In genomic region chr1:72870615-72871336, GRCm38 (mm10) we compare ENCODE assay signal across 8 mouse cellular contexts. TPM values are rescaled to one million over a fixed set of nuclear protein-coding genes. Genes with fewer than 3 reads are reported as not detected.
DNase-seq lines count a peak whose midpoint lies in the region; ATAC-seq and TF ChIP-seq lines count a peak whose summit lies in the region.
"Had no signal": no experiment of that assay in that cellular context is flagged by ENCODE, and none has a peak within 500 bp of the region (broad histone marks: within the 10 kb centered on the region; RNA-seq: fewer than 3 reads in every experiment).

No protein-coding gene starts in this region.

- peak overlapping the region; percentile 82 for H3K4me2 ChIP-seq in embryonic facial prominence, embryonic 15.5 days (replicated peaks)
- H3K4me2 ChIP-seq in heart, embryonic 11.5 days: peak overlapping the region; percentile 95
- H3K4me2 ChIP-seq in kidney, embryonic 15.5 days: peak overlapping the region; percentile 95
- peak overlapping the region; percentile 91 for H3K4me2 ChIP-seq in midbrain, postnatal 0 days (ENCODE audit: low read depth, low read length, poor library complexity, severe bottlenecking)

- 0 out of 2 replicates have a peak, but pooled peaks cover 4% of the 10 kb centered on the region for H3K36me3 ChIP-seq in embryonic facial prominence, embryonic 15.5 days
- peaks cover 2% of the 10 kb centered on the region; the same call in 1 of the 2 replicates for H3K36me3 ChIP-seq in heart, embryonic 11.5 days (ENCODE audit: control insufficient read depth, insufficient read depth, low read length)
- H3K36me3 ChIP-seq in kidney, embryonic 15.5 days: no peaks in the 10 kb centered on the region
- H3K36me3 ChIP-seq in midbrain, postnatal 0 days (ENCODE audit: insufficient read depth, low read length): no peaks in the 10 kb centered on the region

- peak; percentile 98 for DNase-seq in brain, adult 2 months (ENCODE audit: low read depth, low spot score)
- peak; percentile 63 for DNase-seq in liver
- DNase-seq in midbrain, postnatal 0 days (ENCODE audit: low spot score): peak; percentile 95
- DNase-seq in urinary bladder, postnatal 25 days (ENCODE audit: low spot score): peak; percentile 64

- 2% methylated on average over 20 of the region's 20 CpGs for WGBS in embryonic facial prominence, embryonic 15.5 days
- 3% methylated on average over 20 of the region's 20 CpGs for WGBS in heart, embryonic 11.5 days (ENCODE audit: insufficient replicate concordance)
- WGBS in kidney, embryonic 15.5 days: 1% methylated on average over 20 of the region's 20 CpGs
- 1% methylated on average over 20 of the region's 20 CpGs for WGBS in midbrain, postnatal 0 days

- no peak for TF ChIP-seq CTCF in midbrain, postnatal 0 days (IDR thresholded peaks at IDR 0.05)

- ATAC-seq in embryonic facial prominence, embryonic 15.5 days (ENCODE audit: insufficient number of reproducible peaks, low FRiP score, low TSS enrichment, low read depth): 0 out of 2 replicates have a peak, but pooled peaks have one; percentile 36
- ATAC-seq in heart, embryonic 11.5 days (replicated peaks; ENCODE audit: insufficient number of reproducible peaks, low FRiP score, low TSS enrichment): no peak; the same call in 1 of the 2 replicates
- peak; percentile 56 for ATAC-seq in kidney, embryonic 15.5 days (replicated peaks; ENCODE audit: low FRiP score)
- ATAC-seq in midbrain, postnatal 0 days (ENCODE audit: low FRiP score): peak; percentile 59

- H3K9ac ChIP-seq in embryonic facial prominence, embryonic 15.5 days: no peak overlapping the region
- peak overlapping the region; percentile 60 for H3K9ac ChIP-seq in heart, embryonic 11.5 days (ENCODE audit: low read depth, low read length)
- H3K9ac ChIP-seq in kidney, embryonic 15.5 days: 0 out of 2 replicates have a peak overlapping the region, but pooled peaks have one; percentile 31
- H3K9ac ChIP-seq in midbrain, postnatal 0 days (replicated peaks; ENCODE audit: low read length, poor library complexity, severe bottlenecking): peak overlapping the region; percentile 74

- no peaks in the 10 kb centered on the region for H3K27me3 ChIP-seq in embryonic facial prominence, embryonic 15.5 days
- H3K27me3 ChIP-seq in heart, embryonic 11.5 days (ENCODE audit: control insufficient read depth, insufficient read depth, low read length): no peaks in the 10 kb centered on the region
- no peaks in the 10 kb centered on the region for H3K27me3 ChIP-seq in kidney, embryonic 15.5 days
- H3K27me3 ChIP-seq in midbrain, postnatal 0 days (ENCODE audit: insufficient read depth, low read length): no peaks in the 10 kb centered on the region

- peak overlapping the region; percentile 69 for H3K4me3 ChIP-seq in embryonic facial prominence, embryonic 15.5 days (replicated peaks)
- H3K4me3 ChIP-seq in heart, embryonic 11.5 days (ENCODE audit: low read depth, low read length): peak overlapping the region; percentile 77
- H3K4me3 ChIP-seq in kidney, embryonic 15.5 days (replicated peaks): peak overlapping the region; percentile 56
- peak overlapping the region; percentile 57 for H3K4me3 ChIP-seq in midbrain, postnatal 0 days (ENCODE audit: low read depth, low read length)

- H3K27ac ChIP-seq in embryonic facial prominence, embryonic 15.5 days (replicated peaks): peak overlapping the region; percentile 67
- peak overlapping the region; percentile 59 for H3K27ac ChIP-seq in heart, embryonic 11.5 days (ENCODE audit: low read depth, low read length)
- H3K27ac ChIP-seq in kidney, embryonic 15.5 days: peak overlapping the region; percentile 86
- H3K27ac ChIP-seq in midbrain, postnatal 0 days (ENCODE audit: low read depth, low read length): peak overlapping the region; percentile 92

- peaks cover 75% of the 10 kb centered on the region for H3K4me1 ChIP-seq in embryonic facial prominence, embryonic 15.5 days
- peaks cover 37% of the 10 kb centered on the region for H3K4me1 ChIP-seq in heart, embryonic 11.5 days (ENCODE audit: control insufficient read depth, insufficient read depth, low read length)
- H3K4me1 ChIP-seq in kidney, embryonic 15.5 days: peaks cover 68% of the 10 kb centered on the region
- H3K4me1 ChIP-seq in midbrain, postnatal 0 days (ENCODE audit: insufficient read depth, low read length): 0 out of 2 replicates have a peak, but pooled peaks cover 5% of the 10 kb centered on the region

- no peaks in the 10 kb centered on the region for H3K9me3 ChIP-seq in embryonic facial prominence, embryonic 15.5 days (replicated peaks)
- no peaks in the 10 kb centered on the region for H3K9me3 ChIP-seq in heart, embryonic 11.5 days (replicated peaks; ENCODE audit: control insufficient read depth, low read length)
- H3K9me3 ChIP-seq in kidney, embryonic 15.5 days (replicated peaks): no peaks in the 10 kb centered on the region
- no peaks in the 10 kb centered on the region for H3K9me3 ChIP-seq in midbrain, postnatal 0 days (ENCODE audit: low read length)

RNA-seq across cellular contexts. Expression of gene Igfbp5, which starts 3.9 kb away (rescaled TPM):
- polyA plus RNA-seq in embryonic facial prominence, embryonic 15.5 days (2015; fragmentation: Nextera tagmentation; extraction: Ambion mirVana): 127 and 131 TPM in 2 replicates
- 118 and 133 TPM in 2 replicates for polyA plus RNA-seq in heart, embryonic 11.5 days (2014; fragmentation: Nextera tagmentation; extraction: Ambion mirVana)
- polyA plus RNA-seq in kidney, embryonic 15.5 days (2015; fragmentation: Nextera tagmentation; extraction: Ambion mirVana): 90.4 and 94.0 TPM in 2 replicates
- 109 and 127 TPM in 2 replicates for total RNA-seq in midbrain, postnatal 0 days (2014; rRNA removed)
- polyA plus RNA-seq in midbrain, postnatal 0 days (2015; fragmentation: Nextera tagmentation; extraction: Ambion mirVana): 42.8 and 47.4 TPM in 2 replicates

RNA-seq across cellular contexts. Expression of gene Igfbp2, which starts 46.5 kb away (rescaled TPM):
- 728 and 790 TPM in 2 replicates for polyA plus RNA-seq in embryonic facial prominence, embryonic 15.5 days (2015; fragmentation: Nextera tagmentation; extraction: Ambion mirVana)
- 87.8 and 88.7 TPM in 2 replicates for polyA plus RNA-seq in heart, embryonic 11.5 days (2014; fragmentation: Nextera tagmentation; extraction: Ambion mirVana)
- 138 and 150 TPM in 2 replicates for polyA plus RNA-seq in kidney, embryonic 15.5 days (2015; fragmentation: Nextera tagmentation; extraction: Ambion mirVana)
- total RNA-seq in midbrain, postnatal 0 days (2014; rRNA removed): 432 and 450 TPM in 2 replicates
- polyA plus RNA-seq in midbrain, postnatal 0 days (2015; fragmentation: Nextera tagmentation; extraction: Ambion mirVana): 272 and 323 TPM in 2 replicates
- total RNA-seq: neutrophil, adult 5-6 weeks had no signal
